Mouse (Mus musculus) mouse embryonic stem cell (cell line): ENCODE data around the gene Adprhl1.

Source experiments
- in situ Hi-C, 2 experiments: fragments of 300-500 bp; cut with MboI; formaldehyde crosslinking; loops; 1 replicate in 1 of 2; 3 replicates in 1 of 2; pipeline ENCODE4 v1.14.3; 2019 to 2020; ENCODE audit warnings: low sequenced_read_pairs in 2 of 2, low pct_unique_long_range_greater_than_20kb in 1 of 2, mixed read lengths in 1 of 2; ENCODE audit not compliant: unreplicated experiment in 1 of 2

Gene Adprhl1

GRCm38 (mm10) chr8:13202806-13203205 lies 51.2 kb downstream of the Adprhl1 start:
- in situ Hi-C loops, result no loop called here

DNA sequence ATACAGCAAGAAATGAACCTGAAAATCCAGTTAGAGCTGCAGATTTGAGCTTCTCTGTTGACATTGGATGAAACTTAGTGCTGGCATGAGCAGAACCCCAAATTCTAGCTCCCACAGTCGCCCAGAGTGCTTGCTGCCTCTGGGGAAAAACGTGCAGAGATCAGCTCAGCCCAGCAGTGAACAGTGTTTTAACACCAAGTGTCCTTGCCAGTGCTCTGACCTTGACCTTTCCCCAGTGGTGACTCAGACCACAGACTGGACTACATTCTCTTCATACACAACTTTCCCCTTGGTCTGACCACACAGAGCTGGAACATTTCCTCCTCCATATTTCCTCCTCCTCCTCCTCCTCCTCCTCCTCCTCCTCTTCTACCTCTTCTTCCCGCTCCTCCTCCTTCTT lies 51.9 kb downstream of the Adprhl1 start:
- in situ Hi-C loops, result no loop called here

DNA sequence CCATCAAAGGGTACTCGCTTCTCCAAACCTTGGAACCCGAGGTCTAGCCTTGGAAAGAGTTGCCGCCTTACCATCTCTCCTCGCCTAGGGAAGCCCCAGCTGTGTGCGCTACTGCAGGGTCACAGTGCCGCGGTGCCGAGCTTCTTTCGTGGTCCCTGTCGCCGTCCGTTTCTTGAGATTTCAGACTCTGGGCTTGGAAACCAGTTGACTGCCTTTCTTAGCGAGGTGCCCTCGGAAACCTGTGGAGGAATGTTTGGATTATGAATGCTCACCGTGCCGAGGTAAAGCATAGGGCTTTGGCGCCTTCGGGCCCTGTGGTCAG lies 53.0 kb downstream of the Adprhl1 start:
- in situ Hi-C loops, result no loop called here

DNA sequence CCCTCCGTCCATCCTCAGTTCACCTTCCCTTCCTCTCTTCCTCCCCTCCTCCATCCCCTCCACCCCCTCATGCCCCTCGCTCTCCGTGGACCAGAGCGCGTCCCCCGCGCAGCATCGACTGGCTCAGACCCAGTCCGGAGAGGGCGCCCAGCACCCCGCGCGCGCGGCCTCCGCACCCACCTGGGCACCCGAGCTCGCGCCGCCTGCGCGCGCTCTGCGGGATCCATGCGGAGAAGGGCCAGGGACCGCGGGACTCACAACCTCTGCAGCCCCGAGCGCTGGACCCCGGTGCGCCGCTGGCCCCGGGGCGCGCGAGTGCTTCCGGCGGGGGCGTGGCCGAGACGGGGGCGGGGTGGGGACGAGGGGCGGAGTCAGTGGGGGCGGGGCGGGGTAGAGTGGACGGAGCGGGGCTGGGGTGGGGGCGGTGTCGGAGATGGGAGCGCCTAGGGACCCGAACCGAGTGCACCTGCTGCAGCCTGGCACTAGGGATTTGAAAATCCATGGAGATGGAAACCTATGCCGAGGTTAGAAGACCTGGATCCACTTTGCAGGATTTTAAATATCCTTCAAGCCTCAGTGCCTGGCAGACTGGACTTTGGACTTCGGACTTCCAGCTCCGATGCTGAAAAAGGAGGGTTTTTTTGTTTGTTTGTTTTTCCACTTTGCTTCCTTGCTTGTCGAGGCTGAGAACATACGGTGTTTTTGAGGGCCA lies 53.5 kb downstream of the Adprhl1 start, which contains the start of gene Grtp1:
Grtp1 (minus strand) TSS at position 320 of the 712 bp plus-strand sequence.
- in situ Hi-C loops, result no loop called here

DNA sequence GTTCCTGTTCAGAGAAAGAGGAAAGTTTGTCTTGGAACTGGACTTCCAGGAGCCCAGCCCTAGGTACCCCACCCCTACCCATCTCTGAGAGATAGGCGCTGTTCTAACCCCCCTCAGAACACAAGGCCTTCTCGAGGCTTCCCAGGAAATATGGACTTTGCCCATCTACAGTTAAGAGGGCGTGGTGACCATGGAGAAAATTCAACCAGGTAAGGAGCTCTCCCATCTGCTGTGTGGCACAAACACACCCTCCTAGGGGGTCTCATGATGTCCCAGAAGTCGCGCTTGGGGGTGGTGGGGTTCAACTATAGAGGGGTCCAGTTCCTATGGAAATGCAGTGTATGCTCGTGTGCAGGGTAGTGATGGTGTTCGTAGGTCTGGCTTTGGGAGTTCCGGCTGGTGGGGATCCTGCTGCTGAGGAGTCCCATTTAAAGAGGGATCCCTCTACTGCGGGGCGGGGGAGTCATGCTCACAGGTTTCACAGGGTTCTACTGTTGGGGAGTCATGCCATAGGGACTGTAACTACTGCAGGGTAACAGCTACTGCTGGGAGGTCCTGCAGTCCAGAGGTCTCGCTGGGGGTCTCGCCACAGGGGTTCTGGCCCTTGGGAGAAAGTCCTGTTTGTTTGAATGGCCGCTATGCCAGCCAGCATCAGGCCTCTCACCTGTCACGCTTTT lies 54.4 kb downstream of the Adprhl1 start:
- in situ Hi-C loops, result no loop called here

- in situ Hi-C loops, result no loop called here
Measured at GRCm38 (mm10) chr8:13197493-13197892, 56.5 kb downstream of the Adprhl1 start.

DNA sequence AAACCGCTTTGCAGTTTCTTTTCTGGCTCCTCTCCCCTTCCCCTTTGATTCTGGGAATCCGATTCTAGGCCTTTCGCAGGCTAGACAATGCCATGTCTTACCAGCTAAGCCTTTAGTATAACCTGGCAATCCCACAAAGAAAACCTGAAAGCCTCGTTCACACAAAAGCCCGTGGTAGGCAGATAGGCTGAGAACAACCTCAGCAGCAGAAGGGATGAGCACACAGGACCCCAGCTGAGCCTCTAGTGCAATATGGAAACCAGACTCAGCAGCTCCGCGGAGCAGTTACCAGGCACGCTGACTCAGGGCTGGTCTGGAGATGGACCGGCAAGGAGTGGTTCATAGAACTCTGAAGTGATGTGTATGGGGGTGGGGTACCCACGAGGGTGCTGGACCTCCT lies 59.1 kb downstream of the Adprhl1 start:
- in situ Hi-C loops, result no loop called here

GRCm38 (mm10) chr8:13190235-13190634 lies 63.7 kb downstream of the Adprhl1 start:
- in situ Hi-C loops, result no loop called here

- in situ Hi-C loops, result no loop called here
Measured at GRCm38 (mm10) chr8:13188857-13189256, 65.1 kb downstream of the Adprhl1 start.

DNA sequence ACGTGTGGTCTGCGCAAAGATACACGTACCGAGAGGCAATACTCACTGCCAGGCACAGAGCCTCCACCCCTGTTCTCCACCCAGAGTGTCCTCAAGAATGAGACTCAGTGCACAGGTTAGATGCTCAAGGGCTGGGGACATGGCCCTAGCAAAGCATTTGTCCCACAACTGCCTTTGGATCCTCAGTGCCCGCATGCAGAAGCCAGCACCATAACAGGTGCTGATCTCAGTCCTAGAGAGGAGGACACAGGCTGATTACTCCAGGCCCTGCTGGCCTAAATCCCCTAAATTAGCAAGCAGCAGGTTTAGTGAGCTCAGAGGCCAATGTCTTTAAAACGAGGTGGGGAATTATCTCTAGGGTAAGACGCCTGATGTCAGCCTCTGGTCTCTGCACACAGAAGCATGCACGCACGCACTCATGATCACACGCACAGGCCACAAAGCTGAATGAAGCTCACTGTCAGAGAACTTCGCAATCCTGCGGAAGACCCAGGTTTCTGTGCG lies 65.9 kb downstream of the Adprhl1 start:
- in situ Hi-C loops, result no loop called here

GRCm38 (mm10) chr8:13187638-13188037 lies 66.3 kb downstream of the Adprhl1 start:
- in situ Hi-C loops, result no loop called here

- in situ Hi-C loops, result no loop called here
Measured at GRCm38 (mm10) chr8:13187229-13187628, 66.7 kb downstream of the Adprhl1 start.

DNA sequence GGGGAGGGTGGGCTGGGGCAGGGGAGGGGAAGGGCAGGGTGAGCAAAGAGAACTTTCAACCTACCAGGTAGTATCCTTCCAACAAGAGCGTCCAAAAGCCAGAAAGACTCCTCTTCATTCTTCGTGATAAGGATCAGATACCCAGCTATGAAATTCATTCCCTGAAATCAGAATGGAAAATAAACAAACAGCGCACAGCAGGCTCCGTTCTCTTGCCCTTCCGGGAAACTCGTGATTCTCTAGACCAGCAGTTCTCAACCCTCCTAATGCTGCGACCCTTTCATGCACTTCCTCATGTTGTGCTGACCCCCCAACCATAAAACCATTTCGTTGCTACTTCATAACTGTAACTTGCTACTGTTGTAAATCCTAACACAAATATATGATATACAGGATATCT lies 67.1 kb downstream of the Adprhl1 start:
- in situ Hi-C loops, result no loop called here

- in situ Hi-C loops, result no loop called here
Measured at GRCm38 (mm10) chr8:13181691-13181976, 72.3 kb downstream of the Adprhl1 start.

DNA sequence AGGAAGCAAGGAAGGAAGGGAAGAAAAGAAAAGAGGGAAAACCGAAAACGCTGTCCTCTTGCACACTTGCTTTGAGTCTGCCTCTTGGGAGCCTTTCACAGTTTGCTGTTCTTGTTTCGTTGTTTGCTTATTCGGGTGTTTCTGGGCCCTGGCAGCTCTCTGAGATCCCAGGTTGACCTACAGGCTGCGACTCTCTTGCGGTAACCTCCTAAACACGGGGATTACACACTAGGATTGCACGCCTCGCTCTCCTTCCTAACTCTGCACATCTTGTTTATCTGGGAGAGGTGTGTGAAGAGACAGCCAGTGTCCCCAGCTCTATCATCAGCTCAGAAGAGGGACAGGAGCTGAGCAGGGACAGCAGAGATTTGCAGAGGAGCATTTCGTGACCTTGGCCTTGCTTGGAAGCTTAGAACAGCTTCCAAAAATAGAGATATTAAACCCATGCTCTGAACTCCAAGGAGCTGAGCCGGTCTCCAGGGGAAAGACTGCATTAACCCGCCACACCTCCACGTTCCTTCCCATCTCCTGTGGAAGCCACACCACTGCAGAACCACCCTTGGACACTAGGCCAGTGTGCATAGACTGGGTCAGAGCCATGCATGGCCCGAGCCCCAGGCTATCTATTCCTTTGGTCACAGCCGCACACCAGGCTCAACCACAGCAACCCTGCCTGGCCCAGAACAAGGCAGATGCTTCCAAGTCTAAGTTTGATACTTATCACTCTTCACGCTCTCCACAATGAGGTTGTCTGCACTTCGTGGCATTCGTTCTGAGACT lies 72.9 kb downstream of the Adprhl1 start:
- in situ Hi-C loops, result no loop called here

GRCm38 (mm10) chr8:13180408-13180807 lies 73.6 kb downstream of the Adprhl1 start:
- in situ Hi-C loops, result no loop called here

GRCm38 (mm10) chr8:13179948-13180347 lies 74.0 kb downstream of the Adprhl1 start:
- in situ Hi-C loops, result no loop called here

GRCm38 (mm10) chr8:13179482-13179881 lies 74.5 kb downstream of the Adprhl1 start:
- in situ Hi-C loops, result no loop called here

- in situ Hi-C loops, result no loop called here
Measured at GRCm38 (mm10) chr8:13178137-13178536, 75.8 kb downstream of the Adprhl1 start.
